Mouse (Mus musculus): ENCODE measurements around the gene Pde1c. TPM values are rescaled to one million over a fixed set of nuclear protein-coding genes. Genes with fewer than 3 reads are reported as not detected.
"Not testable (repeated sequence)": the region's sequence is repeated elsewhere in the genome, so short reads cannot be mapped to it uniquely, and the experiment has no call there.

Pde1c gene
- 0.49 and 1.5 TPM in 2 replicates for total RNA-seq (2017)

- peak; percentile 91 for ATAC-seq (replicated peaks; ENCODE audit: low read depth, poor library complexity, severe bottlenecking)
These were observed at the start of gene Pde1c for GRCm38 (mm10) chr6:56568470-56569372. Gene Pde1c (minus strand): TSS chr6:56569103.

- ATAC-seq (replicated peaks; ENCODE audit: low read depth, poor library complexity, severe bottlenecking) = peak; percentile 85
These were observed 48.2 kb upstream of the Pde1c start for GRCm38 (mm10) chr6:56616982-56617613.

GRCm38 (mm10) chr6:56616228-56616981, 47.5 kb upstream of the Pde1c start:
- ATAC-seq (replicated peaks; ENCODE audit: low read depth, poor library complexity, severe bottlenecking) = peak; percentile 15; the same call in 1 of the 2 replicates

GRCm38 (mm10) chr6:56609529-56609928, 40.6 kb upstream of the Pde1c start:
- ATAC-seq (replicated peaks; ENCODE audit: low read depth, poor library complexity, severe bottlenecking) = not testable (repeated sequence)

GRCm38 (mm10) chr6:56608277-56608676, 39.4 kb upstream of the Pde1c start:
- ATAC-seq (replicated peaks; ENCODE audit: low read depth, poor library complexity, severe bottlenecking) = peak; percentile 90

GRCm38 (mm10) chr6:56579568-56579967, 10.7 kb upstream of the Pde1c start:
- ATAC-seq (replicated peaks; ENCODE audit: low read depth, poor library complexity, severe bottlenecking) = 0 out of 2 replicates have a peak, but pooled peaks have one; percentile 15

GRCm38 (mm10) chr6:56560891-56561290, 8.0 kb downstream of the Pde1c start:
- ATAC-seq (replicated peaks; ENCODE audit: low read depth, poor library complexity, severe bottlenecking) = no peak

GRCm38 (mm10) chr6:56560474-56560888, 8.4 kb downstream of the Pde1c start:
- ATAC-seq (replicated peaks; ENCODE audit: low read depth, poor library complexity, severe bottlenecking) = no peak

- ATAC-seq (replicated peaks; ENCODE audit: low read depth, poor library complexity, severe bottlenecking) = no peak
These were observed 10.2 kb downstream of the Pde1c start for GRCm38 (mm10) chr6:56558711-56559110.

GRCm38 (mm10) chr6:56555848-56556247, 13.1 kb downstream of the Pde1c start:
- no peak for ATAC-seq (replicated peaks; ENCODE audit: low read depth, poor library complexity, severe bottlenecking)

- ATAC-seq (replicated peaks; ENCODE audit: low read depth, poor library complexity, severe bottlenecking) = no peak
These were observed 13.5 kb downstream of the Pde1c start for GRCm38 (mm10) chr6:56555382-56555781.

- peak; percentile 85 for ATAC-seq (replicated peaks; ENCODE audit: low read depth, poor library complexity, severe bottlenecking)
These were observed 17.9 kb downstream of the Pde1c start for GRCm38 (mm10) chr6:56551022-56551421.

GRCm38 (mm10) chr6:56540247-56540646, 28.7 kb downstream of the Pde1c start:
- ATAC-seq (replicated peaks; ENCODE audit: low read depth, poor library complexity, severe bottlenecking) = no peak

- peak; percentile 66; the same call in 1 of the 2 replicates for ATAC-seq (replicated peaks; ENCODE audit: low read depth, poor library complexity, severe bottlenecking)
These were observed 34.2 kb downstream of the Pde1c start for GRCm38 (mm10) chr6:56534653-56535052.

GRCm38 (mm10) chr6:56532257-56532656, 36.6 kb downstream of the Pde1c start:
- ATAC-seq (replicated peaks; ENCODE audit: low read depth, poor library complexity, severe bottlenecking) = no peak

- ATAC-seq (replicated peaks; ENCODE audit: low read depth, poor library complexity, severe bottlenecking) = peak; percentile 96
These were observed 44.7 kb downstream of the Pde1c start for GRCm38 (mm10) chr6:56523938-56524866.

GRCm38 (mm10) chr6:56489161-56489560, 79.7 kb downstream of the Pde1c start:
- ATAC-seq (replicated peaks; ENCODE audit: low read depth, poor library complexity, severe bottlenecking) = no peak

- ATAC-seq (replicated peaks; ENCODE audit: low read depth, poor library complexity, severe bottlenecking) = 0 out of 2 replicates have a peak, but pooled peaks have one; percentile 18
These were observed 83.8 kb downstream of the Pde1c start for GRCm38 (mm10) chr6:56485078-56485477.

- peak; percentile 68 for ATAC-seq (replicated peaks; ENCODE audit: low read depth, poor library complexity, severe bottlenecking)
These were observed 87.9 kb downstream of the Pde1c start for GRCm38 (mm10) chr6:56480914-56481482.

Data from common myeloid progenitor, adult 5-6 weeks (primary cell).